Mouse (Mus musculus): ENCODE data around the gene Zbtb7a.

Gene Zbtb7a

GRCm38 (mm10) chr10:81192270-81192967, 57.4 kb downstream of the Zbtb7a start:
- DNase-seq = peak; percentile 85 to 92

GRCm38 (mm10) chr10:81192968-81193501, 58.0 kb downstream of the Zbtb7a start:
- DNase-seq = peak; percentile 51 to 56

GRCm38 (mm10) chr10:81193991-81194774, 59.2 kb downstream of the Zbtb7a start:
- peak; percentile 75 to 78 for DNase-seq

GRCm38 (mm10) chr10:81195300-81195699, 60.3 kb downstream of the Zbtb7a start:
- no peak for DNase-seq

- no peak for DNase-seq
Measured at GRCm38 (mm10) chr10:81196470-81197065, 61.5 kb downstream of the Zbtb7a start.

- DNase-seq = no peak
Measured at GRCm38 (mm10) chr10:81197305-81197704, 62.3 kb downstream of the Zbtb7a start.

GRCm38 (mm10) chr10:81198230-81198629, 63.2 kb downstream of the Zbtb7a start:
- peak; percentile 83 to 86 for DNase-seq

GRCm38 (mm10) chr10:81198990-81199389, 64.0 kb downstream of the Zbtb7a start:
- DNase-seq = no peak

GRCm38 (mm10) chr10:81200141-81200540, 65.1 kb downstream of the Zbtb7a start:
- no peak for DNase-seq

GRCm38 (mm10) chr10:81200605-81201287, 65.7 kb downstream of the Zbtb7a start:
- no peak for DNase-seq

- no peak for DNase-seq
Measured at GRCm38 (mm10) chr10:81201807-81202758, 67.1 kb downstream of the Zbtb7a start, which contains the start of gene Nmrk2. Nmrk2 (minus strand) TSS chr10:81202051.
